Mouse (Mus musculus) gastrocnemius, adult 8-10 months (tissue): ENCODE data around the gene Gas1. TPM values are rescaled to one million over a fixed set of nuclear protein-coding genes. Genes with fewer than 3 reads are reported as not detected.
A peak's percentile ranks its signal among the peaks of the same experiment; 100 is the strongest.

Experiments
- DNase-seq, 2 experiments: peaks; one replicate each; pipeline ENCODE4 v3.0.0; 2022; ENCODE audit warnings: low spot score in 2 of 2
- total RNA-seq, 4 experiments: library from RNA; stranded (reverse); gene quantifications; 2 replicates each; pipeline ENCODE4 v1.2.4; 2022

Gas1 gene
- 10 to 100 TPM in 2 of 4 experiments, 1 to 10 TPM in 2; 6.8 to 11.9 (median 10.3) TPM for total RNA-seq

DNA sequence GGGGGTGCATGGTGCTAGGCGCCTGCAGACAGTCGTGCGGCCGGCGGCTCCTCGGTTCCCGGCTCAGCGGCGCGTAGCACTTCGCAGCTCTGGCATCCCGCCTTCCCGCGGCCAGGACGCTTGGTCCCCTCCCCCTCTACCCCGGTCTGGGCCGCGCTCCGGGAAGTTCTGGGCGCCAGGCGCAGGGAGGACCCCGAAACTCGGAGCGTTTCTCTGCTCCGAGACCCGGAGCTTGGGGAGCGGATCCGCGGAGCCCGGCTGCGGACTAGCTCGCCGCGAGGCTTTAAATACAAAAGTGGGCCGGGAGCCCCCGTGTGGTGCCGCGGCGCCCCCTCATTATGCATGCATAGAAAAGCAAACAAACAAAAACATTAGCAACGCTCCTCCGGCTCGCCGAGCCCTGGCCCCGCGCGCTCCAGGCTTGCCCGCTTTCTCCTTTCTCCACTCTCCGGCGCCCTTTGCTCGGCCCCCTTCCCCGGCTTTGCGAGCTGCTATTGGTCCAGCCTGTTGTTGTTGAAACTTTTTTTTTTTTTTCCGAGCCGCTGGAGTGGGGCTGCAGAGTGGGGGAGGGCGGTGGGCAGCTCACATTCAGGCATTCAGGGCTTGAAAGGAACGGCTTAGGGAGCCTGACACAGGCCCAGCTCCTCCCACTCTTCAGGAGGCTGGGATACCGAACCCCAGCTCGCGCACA is at the start of gene Gas1:
Gene Gas1 (minus strand): TSS at position 260 of the 691 bp plus-strand sequence.
- peak; percentile 80 to 88 for DNase-seq

DNA sequence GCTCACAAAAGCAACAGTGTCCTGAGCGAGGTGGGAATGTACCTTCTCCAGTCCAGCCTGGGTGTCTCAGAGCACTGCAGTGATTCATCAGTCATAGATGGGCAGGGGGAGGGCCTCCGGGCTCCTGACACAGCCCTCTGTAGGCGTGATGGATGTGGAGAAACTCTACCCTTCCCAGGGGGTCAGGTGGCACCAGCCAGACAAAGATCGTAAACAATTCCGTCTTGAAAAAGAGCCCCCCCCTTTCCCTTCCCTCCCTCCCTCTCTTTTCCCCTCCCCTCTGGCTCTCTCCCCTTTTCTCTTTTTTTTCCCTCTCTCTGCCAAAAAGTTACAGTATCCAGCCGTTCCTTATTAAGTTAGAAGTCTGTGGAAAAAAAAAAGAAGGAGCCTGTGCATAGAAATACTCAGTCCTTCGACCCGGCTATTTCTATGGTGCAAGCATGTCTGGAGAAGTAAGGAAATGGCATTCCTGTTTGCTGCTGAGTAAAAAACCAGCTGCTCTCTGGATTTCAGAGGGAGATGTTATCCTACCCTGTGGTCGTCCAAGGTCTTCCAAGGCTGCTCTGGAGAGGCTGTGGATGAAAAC is 49.2 kb upstream of the Gas1 start:
- no peak for DNase-seq

DNA sequence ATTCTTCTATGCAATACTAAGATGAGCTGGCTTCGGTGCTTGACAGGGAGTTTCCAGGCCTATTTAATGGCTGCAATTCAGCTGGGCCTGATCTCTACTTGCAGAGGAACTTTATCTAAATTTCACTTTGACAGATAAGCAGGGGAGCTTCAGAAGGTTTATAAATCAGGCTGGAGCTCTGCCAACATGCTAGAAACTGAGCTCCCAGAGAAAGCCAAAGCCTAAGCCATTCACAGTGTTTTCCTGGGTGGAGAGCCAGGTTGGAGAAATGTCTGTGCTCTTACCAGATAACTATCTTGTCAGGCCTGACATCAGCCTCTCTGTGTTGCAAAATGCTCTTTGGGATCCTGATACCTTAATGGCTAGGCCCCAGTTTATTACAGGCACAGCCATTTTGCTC is 48.6 kb upstream of the Gas1 start:
- no peak for DNase-seq

DNA sequence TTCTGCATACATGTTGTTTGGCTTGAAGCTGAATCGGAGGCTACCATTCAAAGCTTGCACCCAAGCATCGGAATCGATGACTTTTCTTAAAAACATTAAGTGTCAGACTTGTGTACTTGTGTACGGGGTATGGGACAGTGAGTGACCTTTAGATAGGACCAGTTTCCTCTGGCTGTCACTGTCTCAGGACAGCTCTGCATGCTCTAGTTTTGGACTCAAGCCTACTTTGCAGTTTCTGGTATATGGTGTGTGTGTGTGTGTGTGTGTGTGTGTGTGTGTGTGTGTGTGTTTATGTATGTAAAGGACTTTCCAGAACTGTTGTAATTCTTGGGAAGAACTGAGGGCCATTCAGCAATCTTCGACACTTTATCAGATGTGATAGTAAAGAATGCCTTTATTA is 48.1 kb upstream of the Gas1 start:
- DNase-seq = no peak

DNA sequence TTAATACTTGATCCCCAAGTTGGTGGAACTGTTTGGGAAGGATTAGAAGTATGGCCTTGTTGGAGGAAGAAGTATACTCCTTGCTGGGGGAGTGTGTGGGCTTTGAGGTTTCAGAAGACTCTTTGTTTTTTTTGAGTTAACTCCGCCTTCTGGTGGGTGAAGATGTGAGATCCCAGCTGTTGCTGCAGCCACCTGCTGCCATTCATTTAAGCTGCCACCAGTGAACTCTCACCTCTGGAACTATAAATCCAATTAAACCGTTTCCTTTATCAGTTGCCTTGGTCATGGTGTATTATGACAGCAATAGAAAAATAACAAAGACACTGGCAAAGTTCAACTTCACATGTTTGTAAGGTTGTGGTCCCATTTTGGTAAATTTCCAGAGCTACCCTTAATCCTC is 46.6 kb upstream of the Gas1 start:
- no peak for DNase-seq

DNA sequence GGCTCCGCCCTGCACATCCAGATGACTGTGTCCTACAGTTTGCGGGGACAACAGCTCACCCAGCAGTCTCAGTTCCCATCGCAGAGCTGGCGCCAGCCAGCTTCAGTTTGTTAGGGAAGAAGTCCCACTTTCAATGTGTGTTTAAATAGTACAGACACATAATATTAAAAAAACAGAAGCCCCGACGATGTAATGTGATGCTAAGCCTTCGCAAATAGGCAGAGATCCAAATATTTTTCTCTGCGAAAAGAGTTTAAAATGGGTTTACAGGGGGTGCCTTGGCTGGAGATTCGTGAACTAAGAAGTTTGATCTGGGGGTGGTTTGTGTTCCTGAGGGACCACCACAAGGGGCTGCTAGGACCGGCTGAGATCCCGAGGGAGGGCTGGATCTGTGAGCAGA is 45.2 kb upstream of the Gas1 start:
- no peak for DNase-seq

DNA sequence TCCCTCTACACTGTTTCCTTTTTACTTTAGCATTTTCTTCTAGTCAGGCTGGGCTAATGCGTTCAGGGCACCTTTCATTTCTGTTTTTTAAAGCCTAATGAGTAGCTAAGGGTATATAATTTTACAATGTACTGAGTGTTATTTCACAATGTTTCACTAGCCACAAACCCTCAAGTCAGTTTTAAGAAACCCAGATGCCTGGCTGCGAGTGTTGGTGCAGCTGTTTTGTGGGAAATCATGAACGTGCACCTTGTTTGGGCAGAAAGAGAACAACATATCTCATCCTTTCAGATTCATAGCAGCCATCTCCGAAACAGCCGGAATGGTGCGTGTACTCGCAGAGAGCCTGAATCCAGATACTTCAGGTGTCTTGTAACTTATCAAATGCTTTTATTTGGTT is 36.7 kb upstream of the Gas1 start:
- no peak for DNase-seq

DNA sequence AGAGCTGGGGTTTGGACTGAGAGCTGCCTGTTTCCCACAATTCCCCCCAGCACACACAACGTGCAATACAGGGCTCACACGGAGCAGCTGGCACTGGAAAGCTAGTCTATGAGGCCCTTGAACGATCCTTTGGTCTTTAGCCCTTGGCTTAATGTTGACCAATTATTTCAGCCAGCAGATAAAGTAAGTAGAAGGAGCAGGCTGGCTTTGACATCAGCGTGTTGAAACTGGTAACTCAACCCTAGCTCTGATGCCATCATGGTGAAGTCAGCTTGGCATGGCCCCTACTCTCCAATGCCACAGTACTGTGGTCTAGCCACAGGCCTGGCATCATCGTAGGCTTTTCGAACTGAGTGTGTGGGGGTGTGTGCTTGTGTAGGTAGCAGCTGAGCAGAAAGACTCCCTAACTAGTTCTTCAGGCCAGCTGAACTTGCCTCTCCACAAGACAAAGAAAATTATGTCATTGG is 30.0 kb upstream of the Gas1 start:
- no peak for DNase-seq

DNA sequence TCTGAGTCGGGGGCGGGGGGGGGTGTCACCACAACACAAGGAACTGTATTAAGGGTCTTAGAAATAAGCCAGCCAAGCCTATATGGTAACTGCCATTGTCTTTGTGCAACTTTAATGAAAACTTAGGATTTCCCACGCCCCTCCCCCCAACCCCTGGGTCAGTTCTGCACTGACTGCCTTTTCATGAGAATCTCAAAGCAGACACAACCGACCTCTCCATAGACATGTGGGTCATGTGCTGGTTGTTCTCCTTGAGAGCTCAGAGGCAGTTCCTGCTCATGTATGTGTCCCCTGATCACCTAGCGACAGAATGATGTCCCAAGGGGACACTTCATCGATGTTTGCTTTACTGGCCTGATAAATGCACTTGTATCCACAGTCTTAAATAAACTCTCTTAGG is 27.6 kb upstream of the Gas1 start:
- no peak for DNase-seq

DNA sequence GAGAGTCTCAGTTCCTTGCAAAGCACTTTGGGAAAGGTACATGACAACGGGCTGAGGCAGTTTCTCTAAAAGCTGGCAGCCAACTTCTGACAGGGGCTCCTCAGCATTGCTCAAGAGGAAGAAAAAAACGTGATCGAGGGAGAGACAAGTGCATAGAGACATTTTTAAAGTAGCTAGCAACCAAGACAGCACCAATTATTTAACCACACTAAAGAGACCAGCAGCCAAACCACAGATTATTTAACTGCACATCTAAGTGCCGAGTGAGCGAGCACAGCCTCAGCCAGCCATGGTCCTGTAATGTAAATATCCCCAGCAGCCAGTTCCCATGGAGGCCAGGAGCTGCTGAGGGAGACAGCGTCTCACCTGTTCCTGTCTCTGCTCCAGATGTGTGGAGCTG is 16.1 kb upstream of the Gas1 start:
- DNase-seq = no peak

DNA sequence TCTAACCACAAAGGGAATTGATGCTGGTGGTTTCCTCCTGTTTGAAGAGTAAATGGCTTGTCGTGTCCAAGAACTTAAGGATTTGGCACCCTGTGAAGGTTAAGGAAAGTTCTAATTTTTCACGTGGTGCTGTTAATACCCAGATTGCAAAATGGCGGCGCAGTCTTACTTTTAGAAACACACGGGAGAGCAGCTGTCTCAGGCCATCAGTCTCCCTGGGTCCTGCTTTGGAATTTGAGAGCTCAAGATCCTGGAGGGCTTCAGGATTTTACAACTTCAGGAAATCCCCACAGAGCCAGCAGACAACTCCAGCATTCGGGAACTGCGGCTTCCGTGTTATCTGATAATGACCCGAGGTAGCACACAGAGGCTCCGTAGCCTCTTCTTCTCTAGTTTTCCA is 12.8 kb upstream of the Gas1 start:
- DNase-seq = no peak

DNA sequence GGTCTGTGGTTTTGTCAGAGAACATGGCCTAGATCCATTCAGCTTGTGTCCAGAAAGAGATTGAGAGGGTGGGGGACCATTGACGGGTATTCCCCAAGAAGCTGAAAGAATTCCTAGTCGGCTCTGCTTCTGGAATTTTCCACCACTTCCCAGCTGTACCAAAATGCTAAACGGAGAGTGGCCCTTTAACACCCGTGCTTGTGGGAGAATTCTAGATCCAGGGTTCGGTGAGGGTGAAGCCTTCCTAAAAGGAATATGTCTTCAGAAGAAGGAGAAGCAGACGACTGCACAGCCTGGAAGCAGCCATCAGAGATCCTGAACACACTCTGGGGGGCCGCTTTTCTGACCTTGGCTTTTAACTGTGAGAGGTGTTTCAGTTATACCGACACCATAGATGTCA is 11.8 kb upstream of the Gas1 start:
- no peak for DNase-seq

DNA sequence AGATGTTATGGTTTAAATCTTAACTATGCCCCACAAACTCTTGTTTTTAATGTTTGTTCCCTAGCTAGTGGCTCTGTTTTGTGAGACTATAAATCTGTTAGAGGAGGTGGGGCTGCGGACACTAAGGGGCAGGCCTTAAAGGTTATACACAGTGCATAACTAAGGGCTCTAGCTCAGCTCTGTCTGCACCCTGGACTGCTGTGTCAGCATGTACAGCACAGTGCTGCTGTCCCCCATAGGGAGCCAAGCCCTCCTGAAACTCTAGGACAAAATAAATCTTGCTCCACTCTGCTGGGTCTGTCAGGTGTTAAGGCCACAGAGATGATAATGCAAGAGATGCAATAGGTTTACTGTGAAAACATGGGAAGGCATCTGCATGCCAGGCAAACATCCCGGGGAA is 10.1 kb upstream of the Gas1 start:
- DNase-seq = no peak

DNA sequence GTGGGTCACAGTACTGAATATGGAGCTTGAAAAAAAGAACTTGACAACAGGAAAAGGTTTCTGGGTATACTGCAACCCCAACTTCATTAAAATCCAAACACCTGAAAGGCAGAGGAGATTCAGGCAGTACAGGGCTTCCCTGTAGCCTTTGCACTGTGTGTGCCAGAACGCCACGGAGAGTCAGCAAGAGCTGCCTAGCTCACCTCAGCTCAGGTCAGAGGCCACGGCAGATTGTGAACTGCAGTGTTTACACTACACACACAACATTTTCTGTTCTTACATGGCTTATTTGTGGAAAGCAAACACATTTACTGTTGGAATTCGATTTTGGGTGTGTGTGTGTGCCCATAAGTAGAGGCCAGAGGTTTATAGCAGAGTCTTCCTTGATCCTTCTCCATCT is 5.2 kb upstream of the Gas1 start:
- DNase-seq = no peak

DNA sequence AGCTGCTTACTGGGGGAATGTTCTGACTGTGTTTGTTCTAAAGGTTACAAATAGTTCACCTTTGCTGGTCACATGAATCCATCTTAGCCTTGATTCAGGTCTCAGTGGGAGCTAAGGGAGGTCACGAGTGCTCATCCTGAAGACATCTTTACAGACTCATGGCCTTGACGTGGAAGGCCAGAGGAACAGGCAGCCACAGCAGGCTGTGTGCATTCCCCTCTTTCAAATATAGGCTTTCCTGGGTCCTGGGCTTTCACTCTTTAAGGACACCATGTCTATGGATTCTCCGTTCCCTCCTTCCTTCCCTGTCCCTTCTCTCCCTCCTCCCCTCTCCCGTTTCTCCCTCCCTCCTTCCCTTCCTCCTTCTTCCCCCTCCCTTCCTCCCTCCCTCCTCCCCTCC is 2.5 kb upstream of the Gas1 start:
- no peak for DNase-seq

DNA sequence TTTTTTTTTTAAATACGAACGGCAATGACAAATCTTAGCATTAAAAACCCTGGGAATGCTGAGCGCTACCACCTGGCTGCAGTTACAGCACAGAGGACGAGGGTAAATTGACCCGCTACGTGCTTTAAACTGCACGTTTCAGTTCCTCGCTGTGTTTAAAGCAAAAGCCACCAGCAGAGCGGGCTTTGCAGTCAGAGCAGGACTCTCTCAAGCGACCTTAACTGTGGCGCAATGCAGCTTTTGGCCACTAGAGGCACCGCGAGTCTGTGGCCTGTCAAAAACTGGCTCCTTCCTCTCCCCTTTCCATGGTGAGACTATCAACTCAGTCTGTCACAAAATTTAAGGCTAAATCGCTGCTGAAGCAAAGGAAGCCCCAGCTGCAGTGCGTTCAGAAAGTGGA is 1.3 kb upstream of the Gas1 start:
- peak; percentile 86 to 89 for DNase-seq

DNA sequence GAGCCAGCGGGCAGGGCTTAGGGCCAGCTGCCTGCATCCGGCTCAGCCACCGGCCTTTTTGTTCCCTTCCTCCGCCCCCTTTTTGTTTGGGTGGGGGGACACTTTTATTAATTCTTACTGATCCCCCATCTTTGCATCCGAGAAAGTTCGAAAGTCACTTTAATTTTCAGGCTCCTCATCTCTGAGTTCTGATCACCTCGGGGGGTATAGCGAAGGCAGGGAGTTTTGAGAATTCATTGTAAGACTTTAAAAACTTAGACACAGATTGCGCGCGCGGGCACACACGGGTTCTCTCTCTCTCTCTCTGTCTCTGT is 589 bp upstream of the Gas1 start:
- DNase-seq = no peak

DNA sequence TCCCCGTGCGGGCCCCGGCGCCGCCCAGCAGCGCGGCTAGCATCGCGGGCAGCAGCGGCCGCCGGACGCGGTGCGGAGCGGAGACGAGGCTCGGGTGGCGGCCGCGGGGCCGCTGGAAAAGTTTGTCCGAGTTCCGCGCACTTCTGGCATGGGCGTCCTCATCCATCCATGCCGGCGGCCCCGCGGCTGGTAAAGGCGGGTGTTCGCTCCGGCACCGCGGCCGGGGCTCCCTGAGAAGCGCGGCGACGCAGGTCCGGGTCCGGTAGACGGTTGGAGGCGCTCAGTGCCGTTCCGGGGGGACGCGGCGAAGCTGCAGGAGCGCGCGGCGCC is 424 bp downstream of the Gas1 start:
- no peak for DNase-seq

DNA sequence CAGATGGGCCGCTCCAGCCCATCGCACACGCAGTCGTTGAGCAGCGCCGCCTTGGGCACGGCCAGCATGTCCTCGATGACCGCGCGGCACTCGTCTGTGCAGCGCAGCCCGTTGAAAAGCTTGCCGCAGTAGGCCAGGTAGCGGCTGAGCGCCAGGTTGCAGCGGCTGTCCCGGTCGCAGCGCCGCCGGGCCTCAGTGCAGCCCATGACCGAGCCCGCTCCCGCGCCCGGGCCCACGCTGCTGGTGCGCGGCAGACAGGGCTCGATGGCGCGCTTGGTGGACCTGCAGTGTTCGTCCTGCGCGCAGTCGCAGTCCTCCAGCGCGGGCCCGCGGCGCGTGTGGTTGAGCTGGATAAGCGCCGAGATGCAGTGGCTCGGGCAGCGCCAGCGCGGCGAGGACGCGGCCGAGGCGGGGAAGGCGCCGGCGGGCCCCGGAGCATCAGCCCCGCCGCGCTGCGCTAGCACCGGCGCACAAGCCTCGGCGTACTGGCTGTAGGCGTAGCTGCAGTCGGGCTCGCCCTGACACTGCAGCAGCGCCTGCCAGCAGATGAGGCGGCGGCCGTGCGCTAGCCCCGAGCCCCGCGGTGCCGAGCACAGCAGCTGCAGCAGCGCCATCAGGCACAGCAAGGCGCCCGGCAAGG is 909 bp downstream of the Gas1 start:
- peak in 1 of 2 experiments; percentile 27 for DNase-seq

DNA sequence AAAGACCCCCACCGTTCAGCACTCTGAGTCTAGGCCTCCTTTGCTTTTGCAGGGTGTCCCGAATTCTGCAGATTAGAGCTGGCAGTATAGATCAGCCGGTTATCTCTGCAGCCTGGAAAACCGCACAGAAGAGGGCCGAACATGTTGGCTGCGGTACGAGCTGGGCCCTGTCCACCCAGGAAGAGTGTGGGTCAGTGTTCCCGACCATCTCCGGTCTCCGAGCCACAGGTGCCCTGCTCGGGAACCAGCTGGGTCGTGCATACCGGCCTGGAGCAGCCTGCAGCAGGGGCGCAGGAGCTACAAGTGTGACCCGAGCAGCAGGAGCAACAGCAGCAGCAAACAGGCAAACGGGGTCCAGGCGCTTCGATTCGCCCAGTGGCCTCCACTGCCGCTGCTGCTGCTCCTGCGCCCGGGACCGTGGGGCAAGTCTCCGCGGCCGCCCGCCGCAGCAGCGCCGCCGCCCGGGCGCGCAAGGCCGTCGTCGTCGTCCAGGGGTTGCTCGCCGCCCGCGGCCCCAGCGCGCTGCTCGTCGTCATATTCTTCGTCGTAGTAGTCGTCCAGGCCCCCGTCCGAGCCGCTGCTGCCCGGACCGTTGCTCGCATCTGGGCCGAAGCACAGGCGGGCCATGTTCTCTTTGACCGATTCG is 1.6 kb downstream of the Gas1 start:
- DNase-seq = peak in 1 of 2 experiments; percentile 12

DNA sequence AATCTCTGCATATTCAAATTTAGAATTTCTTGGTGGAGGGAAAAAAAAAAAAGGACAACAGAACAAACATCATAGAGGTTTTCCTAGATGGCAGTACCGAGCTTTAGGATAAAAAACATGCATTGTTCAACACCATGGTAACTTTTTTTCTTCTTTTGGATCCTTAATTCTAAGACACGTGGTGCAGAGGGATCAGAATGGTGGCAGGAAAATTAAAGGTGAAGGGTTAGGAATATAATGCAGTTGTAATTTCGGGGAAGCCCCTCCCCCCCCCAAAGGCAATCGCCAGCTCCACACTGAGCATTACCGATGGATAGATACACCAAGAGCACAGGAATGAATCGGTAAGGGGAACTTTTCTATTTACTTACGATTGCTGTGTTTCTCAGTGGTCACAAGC is 2.2 kb downstream of the Gas1 start:
- no peak for DNase-seq

DNA sequence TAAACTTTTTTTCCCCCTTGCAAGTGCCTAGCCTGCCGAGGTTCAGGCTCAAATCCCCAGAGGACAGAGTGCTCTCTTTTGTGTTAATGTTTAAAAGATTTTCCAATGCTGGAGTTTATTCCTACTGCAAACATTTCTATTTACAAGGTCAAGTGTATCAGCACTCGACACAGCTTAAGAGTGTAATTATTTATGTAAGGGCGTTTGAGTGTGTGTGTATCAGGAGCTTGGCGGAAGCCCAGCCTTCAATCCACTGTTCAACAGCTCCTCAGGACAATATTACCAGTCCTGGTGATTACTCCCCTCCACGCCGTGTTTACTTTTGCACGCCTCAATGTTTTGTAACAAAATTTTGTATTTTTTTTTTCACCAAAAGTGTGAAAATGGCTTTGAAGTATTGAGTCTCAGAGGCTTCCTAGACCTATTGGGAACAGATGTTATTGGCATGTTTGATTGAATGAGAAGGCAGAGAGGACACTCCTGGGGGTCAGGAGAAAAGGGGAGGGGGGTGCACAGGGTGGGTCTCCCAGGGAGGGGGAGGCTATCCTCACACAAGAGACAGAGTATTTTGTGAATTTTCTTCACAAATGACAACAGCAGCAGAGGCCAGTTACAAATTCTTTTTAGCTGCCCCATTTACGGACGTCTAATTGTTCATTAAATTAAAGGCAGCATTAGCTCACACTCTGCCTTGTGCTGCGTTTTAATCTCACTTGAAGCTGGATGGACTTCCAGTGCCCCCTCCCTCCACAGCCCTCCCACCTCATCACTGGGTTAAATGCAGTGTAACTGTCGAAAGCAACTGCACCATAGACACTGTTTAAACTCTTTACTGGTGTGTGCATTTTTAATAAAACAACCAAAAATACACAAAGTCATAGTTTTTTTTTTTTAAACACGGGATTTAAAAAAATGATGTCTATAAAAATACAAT is 3.3 kb downstream of the Gas1 start:
- no peak for DNase-seq
